Mouse (Mus musculus): Measurements from ENCODE around the gene Recql5.
"Not testable (repeated sequence)": the region's sequence is repeated elsewhere in the genome, so short reads cannot be mapped to it uniquely, and the experiment has no call there.

Gene Recql5

GRCm38 (mm10) chr11:115863895-115864294 is 69.4 kb downstream of the Recql5 start:
- DNase-seq (ENCODE audit: low spot score in 2 of 2): no peak

DNA sequence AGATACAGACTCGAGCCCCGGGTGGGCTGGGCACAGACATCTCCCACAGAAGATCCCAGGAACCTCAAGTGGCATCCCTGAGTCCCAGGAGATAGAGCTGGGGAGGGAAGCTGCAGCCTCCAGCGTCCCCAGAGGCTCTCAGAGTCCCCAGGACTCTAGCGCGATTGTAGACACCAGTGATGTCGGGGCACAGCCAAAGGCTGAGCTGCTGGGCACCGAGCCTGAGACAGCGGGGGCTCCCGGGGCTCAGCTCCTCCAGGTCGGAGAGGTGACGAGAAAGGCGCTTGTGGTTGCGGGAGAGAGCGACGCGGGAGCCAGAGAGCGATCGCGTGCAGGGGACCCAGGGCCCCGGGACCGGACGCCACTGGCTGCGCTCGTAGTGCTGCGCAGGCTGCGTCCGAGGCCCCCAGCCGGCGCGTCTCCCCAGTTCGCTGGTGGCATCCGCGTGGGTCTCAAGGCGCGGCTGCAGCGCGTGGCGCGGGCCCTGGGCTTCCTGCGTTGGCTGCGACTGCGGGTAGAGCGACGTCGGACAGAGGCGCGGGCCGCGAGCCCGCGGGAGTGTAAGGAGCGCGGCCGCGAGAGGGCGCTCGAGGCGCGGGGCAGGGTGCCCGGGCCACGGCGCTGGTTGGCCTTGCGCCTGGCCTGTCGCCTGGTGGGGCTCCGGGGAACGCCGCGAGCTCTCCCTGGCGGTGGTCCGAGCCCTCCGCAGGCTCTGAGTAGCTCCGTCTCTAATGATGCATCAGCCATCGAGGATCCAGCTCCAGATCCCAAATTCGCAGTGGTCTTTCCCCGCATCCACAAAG is 73.9 kb downstream of the Recql5 start:
- DNase-seq (ENCODE audit: low spot score in 2 of 2): peak; percentile 79 to 90

GRCm38 (mm10) chr11:115858354-115858753 is 74.9 kb downstream of the Recql5 start, which contains the start of gene Myo15b:
Myo15b (plus strand) TSS chr11:115858406.
- no peak for DNase-seq (ENCODE audit: low spot score in 2 of 2)

DNA sequence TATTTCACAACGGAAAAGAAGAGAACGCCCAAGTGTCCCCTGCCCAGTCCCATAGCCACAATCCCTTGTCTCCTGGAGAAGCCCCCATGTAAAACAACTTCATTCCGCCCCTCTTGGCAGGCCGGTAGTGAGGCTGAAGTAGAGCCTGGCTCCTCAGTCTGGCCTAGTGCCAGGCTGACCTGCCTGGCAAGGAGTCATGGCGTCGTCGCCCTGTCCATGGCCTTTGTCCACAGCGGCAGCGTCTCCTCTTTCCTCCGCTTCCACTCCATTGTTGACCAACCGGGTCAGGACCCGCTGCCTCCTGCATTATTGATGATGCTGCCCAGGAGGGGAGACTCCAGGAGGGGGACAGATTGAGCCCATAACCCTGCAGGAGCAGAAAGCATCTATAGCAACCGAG is 75.3 kb downstream of the Recql5 start:
- no peak for DNase-seq (ENCODE audit: low spot score in 2 of 2)

- DNase-seq (ENCODE audit: low spot score in 2 of 2): not testable (repeated sequence)
Observed at GRCm38 (mm10) chr11:115857146-115857545, 76.1 kb downstream of the Recql5 start.

- DNase-seq (ENCODE audit: low spot score in 2 of 2): no peak
Observed at GRCm38 (mm10) chr11:115854674-115855073, 78.6 kb downstream of the Recql5 start.

DNA sequence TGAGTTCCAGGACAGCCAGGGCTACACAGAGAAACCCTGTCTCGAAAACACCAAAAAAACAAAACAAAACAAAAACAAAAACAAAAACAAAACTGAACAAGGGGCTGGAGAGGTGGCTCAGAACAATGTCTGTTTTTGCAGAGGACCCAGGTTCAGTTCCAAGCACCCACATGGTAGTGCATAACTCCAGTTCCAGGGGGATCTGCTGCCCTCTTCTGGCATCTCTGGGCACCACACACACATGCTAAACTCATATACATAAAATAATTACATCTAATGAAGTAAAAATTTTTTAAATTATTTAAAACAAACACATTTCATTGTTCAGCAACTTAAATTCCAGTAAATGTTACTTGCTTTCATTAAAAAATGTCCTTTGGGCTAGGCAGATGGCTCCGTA is 87.5 kb downstream of the Recql5 start:
- no peak for DNase-seq (ENCODE audit: low spot score in 2 of 2)

GRCm38 (mm10) chr11:115844240-115844639 is 89.0 kb downstream of the Recql5 start:
- no peak for DNase-seq (ENCODE audit: low spot score in 2 of 2)

GRCm38 (mm10) chr11:115843891-115844239 is 89.4 kb downstream of the Recql5 start:
- no peak for DNase-seq (ENCODE audit: low spot score in 2 of 2)

DNA sequence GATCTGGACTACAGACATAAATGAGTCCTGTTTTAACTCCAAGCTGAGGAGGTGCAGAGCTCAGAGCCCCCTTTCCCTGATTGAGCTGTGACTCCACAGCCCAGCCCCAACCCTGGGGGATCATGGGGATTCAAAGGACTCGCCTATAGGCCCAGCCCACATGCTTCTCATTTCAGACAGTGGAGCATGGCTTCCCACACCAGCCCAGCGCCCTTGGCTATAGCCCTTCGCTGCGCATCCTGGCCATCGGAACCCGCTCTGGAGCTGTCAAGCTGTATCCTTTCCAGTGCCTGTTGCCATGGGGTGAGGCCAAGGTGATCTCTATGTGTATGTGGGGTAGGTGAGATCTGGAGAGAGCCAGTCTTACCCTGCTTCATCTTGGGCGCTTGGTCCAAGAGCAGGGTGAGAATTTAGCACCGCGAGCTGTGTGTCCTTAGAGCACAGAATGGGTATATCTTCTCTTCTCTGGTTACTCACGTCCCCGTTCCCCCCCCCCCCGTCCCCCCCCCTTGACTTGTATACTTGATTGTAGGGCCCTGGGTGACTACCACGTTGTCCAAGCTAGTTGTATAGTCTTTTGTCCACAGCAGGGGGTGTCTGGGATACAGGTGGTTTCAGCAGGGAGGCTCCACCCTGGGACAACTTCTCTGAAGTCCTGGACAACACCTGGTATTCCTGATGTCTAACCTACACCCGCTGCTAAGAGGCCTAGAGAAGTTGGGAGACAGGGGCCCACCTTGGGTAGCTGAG is 90.0 kb downstream of the Recql5 start:
- no peak for DNase-seq (ENCODE audit: low spot score in 2 of 2)
